Mouse (Mus musculus) adrenal gland, adult (tissue): Measurements from ENCODE around the gene Pml.
"Not testable (repeated sequence)": the region's sequence is repeated elsewhere in the genome, so short reads cannot be mapped to it uniquely, and the experiment has no call there.

ENCODE experiments used
- DNase-seq, 2 experiments: peaks; one replicate each; pipeline ENCODE4 v3.0.0; 2022 to 2023; ENCODE audit warnings: low spot score in 1 of 2; ENCODE audit not compliant: inconsistent age in 2 of 2

Gene Pml

GRCm38 (mm10) chr9:58272068-58272541 lies 22.5 kb upstream of the Pml start:
- DNase-seq = peak in 1 of 2 experiments; percentile 59

- DNase-seq = not testable (repeated sequence)
Observed at GRCm38 (mm10) chr9:58271551-58271950, 22.0 kb upstream of the Pml start.

- no peak for DNase-seq
Observed at GRCm38 (mm10) chr9:58271109-58271508, 21.5 kb upstream of the Pml start.

GRCm38 (mm10) chr9:58270081-58270480 lies 20.5 kb upstream of the Pml start:
- no peak for DNase-seq

- peak; percentile 50 to 84 for DNase-seq
Observed at GRCm38 (mm10) chr9:58268384-58269313, 19.1 kb upstream of the Pml start.

- DNase-seq = no peak
Observed at GRCm38 (mm10) chr9:58267046-58267445, 17.5 kb upstream of the Pml start.

- no peak for DNase-seq
Observed at GRCm38 (mm10) chr9:58266571-58267011, 17.0 kb upstream of the Pml start.

GRCm38 (mm10) chr9:58265368-58265767 lies 15.8 kb upstream of the Pml start:
- DNase-seq = no peak

- DNase-seq = no peak
Observed at GRCm38 (mm10) chr9:58262507-58262906, 12.9 kb upstream of the Pml start.

- DNase-seq = no peak
Observed at GRCm38 (mm10) chr9:58255704-58256685, 6.4 kb upstream of the Pml start.

GRCm38 (mm10) chr9:58255105-58255504 lies 5.5 kb upstream of the Pml start:
- no peak for DNase-seq

GRCm38 (mm10) chr9:58253805-58254122 lies 4.2 kb upstream of the Pml start:
- DNase-seq = not testable (repeated sequence)

- DNase-seq = peak; percentile 96 to 98
Observed at GRCm38 (mm10) chr9:58253033-58253804, 3.6 kb upstream of the Pml start, which contains the start of gene Stoml1. Stoml1 (plus strand) TSS chr9:58253164.

- not testable (repeated sequence) for DNase-seq
Observed at GRCm38 (mm10) chr9:58250730-58251129, 1.1 kb upstream of the Pml start.

- no peak for DNase-seq
Observed at GRCm38 (mm10) chr9:58250322-58250721, 736 bp upstream of the Pml start.

- peak in 1 of 2 experiments; percentile 47 for DNase-seq
Observed at GRCm38 (mm10) chr9:58248746-58249413, 706 bp downstream of the Pml start.

GRCm38 (mm10) chr9:58247064-58247759 lies 2.4 kb downstream of the Pml start:
- peak; percentile 88 to 94 for DNase-seq

- DNase-seq = no peak
Observed at GRCm38 (mm10) chr9:58246083-58246591, 3.4 kb downstream of the Pml start.

- no peak for DNase-seq
Observed at GRCm38 (mm10) chr9:58243696-58244095, 5.9 kb downstream of the Pml start.
